Mouse (Mus musculus) B cell, adult 2 months (primary cell): ENCODE measurements around the gene Ifnar2.
A peak's percentile ranks its signal among the peaks of the same experiment; 100 is the strongest.

Experiments used
- DNase-seq, 2 experiments: peaks; one replicate each; pipeline ENCODE4 v3.0.0; 2022

Gene Ifnar2

DNA sequence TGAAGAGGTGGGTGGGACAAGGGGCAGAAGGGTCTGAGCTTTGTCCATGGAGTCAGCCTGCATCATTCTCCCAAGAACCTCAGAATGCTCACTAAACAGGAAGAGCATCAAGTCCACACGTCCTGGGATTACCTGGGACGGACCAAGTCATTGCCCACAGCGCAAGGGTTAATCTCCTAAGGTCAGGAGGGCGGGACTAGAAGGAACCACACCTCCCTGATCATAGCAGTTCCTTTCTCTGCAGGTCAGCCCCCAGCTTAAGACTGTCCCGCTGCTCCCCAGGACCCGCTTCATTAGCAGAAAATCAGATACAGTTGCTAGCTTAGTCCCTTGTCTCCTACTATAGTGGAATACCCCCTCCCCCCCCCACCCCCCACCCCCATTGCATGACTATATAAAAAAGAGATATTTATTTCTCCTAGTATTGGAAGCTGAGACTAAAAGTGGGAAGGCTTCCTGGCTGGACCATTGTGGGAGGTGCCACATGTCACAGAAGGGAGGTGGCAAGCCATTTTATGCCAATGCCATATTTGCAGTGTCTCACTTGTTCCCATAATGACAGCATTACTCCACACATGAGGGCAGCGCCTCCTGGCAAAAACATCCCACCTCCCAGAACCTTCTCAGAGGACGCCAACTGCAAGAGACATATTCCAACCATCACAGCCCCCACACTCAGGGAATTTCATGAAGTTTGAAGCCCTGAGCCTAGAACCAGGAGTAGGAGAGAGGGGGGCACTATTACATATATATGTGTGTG is 23.2 kb downstream of the Ifnar2 start:
- no peak for DNase-seq

DNA sequence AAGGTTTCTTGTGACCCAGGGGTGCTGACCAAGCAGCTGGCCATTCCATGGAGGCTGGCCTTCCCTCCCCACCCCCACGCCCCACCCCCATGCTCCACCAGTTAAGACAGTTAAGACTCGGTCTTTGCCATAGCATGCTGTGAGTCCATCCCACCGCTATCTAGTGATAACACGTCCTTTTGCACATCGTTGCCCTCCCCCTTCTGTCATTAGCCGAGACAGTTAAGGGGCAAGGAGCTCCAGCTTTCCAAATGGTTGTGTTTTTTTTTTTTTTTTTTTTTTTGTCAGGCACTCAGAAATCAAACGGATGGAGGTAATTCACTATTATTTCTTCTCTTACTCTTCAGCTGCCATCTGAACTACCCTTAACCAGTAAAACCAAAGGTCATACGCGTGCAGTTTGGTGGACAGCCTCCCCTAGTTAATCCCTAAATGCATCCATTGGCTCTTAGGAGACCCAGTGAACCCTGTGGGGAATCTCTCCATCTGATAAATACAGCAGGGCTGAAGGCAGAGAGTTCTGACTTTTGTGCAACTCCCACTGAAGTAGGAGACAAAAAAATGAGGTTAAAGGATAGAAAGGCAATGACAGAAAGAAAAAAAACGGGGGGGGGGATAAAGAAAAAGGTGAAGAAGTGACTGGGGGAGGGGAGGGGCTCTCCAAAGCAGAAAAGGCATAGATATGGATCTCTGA is 24.4 kb downstream of the Ifnar2 start:
- DNase-seq, result no peak

- peak; percentile 43 to 51 for DNase-seq
Measured at GRCm38 (mm10) chr16:91398030-91398429, 25.4 kb downstream of the Ifnar2 start.

DNA sequence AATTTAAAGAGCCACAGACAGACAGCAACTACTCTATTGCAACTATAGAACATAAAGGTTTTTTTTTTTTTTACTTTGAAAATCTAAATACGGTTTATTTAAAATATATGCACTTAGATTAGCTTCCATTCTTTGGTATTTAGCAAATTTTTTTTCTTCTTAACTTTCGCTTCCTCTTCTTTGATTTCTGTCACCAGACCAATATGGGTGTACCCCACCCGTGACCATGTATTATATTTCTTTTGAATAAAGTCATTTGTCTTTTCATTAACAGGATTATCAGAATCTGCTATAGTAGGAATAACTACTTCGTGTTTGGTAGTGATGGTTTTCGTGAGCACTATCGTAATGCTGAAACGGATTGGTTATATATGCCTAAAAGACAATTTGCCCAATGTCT is 26.4 kb downstream of the Ifnar2 start:
- DNase-seq, result peak in 1 of 2 experiments; percentile 58

- no peak for DNase-seq
Measured at GRCm38 (mm10) chr16:91401569-91402165, 29.1 kb downstream of the Ifnar2 start.

- DNase-seq, result no peak
Measured at GRCm38 (mm10) chr16:91403784-91404183, 31.2 kb downstream of the Ifnar2 start.

DNA sequence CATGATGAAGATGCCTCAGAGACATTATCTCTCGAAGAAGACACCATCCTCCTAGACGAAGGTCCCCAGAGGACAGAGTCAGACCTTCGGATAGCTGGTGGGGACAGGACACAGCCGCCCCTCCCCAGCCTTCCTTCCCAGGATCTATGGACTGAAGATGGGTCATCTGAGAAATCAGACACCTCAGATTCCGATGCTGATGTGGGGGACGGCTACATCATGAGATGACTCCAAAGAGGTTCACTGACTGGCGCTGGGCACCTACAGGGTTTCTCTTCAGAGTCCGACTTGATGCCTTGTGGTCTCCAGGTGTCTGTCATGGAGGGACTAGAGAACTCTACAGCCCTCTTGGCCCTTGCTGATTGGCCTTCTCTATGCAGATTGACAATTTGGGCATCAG is 31.6 kb downstream of the Ifnar2 start:
- no peak for DNase-seq

GRCm38 (mm10) chr16:91404828-91405577 is 32.4 kb downstream of the Ifnar2 start:
- DNase-seq, result no peak

DNA sequence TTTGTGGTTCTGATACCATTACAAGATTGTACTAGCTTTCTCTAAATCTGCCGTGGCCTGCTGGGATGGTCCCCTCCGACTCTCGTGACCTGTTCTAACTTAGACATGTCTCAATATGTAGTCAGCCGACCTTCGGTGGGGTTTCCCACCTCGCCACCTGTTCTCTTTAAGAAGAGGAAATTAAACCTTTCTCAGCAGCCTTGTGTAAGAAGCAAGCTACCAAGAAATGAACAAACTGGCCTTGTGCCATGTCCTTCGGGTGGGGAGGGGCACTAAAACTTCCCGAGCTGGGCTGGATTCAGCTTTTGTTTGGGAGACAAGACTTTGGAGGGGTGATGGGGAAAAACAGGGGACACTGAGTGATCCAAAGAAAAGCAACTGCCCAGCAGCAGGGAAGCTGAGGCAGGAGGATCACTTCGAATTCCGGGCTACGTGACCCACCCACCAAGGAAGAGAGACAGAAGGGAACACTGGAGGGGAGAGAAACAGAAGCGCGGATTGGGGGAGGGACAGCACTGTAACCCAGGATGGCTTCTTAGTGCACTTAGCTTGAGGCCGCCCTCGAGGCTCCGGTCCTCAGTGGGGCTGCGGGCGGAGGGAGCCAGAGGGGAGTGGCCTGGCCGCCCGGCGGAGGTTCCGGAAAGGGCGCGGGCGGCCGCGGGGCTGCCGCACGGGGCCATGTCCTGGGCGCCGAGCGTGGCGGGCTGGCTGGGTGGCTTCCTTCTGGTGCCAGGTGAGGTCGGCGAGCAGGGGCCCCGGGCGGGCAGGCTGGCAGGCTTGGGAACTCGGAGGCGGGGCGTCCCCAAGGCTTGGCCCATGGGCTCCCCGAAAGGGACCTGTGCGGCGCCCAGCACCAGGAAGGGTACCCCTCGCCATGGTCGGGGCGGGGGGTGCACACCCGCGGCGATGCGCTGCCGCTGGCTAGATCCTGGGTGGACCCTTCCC is 33.3 kb downstream of the Ifnar2 start, which contains the start of gene Il10rb:
TSS of gene Il10rb (plus strand) at position 525 of the 945 bp plus-strand sequence.
- peak; percentile 90 to 91 for DNase-seq

DNA sequence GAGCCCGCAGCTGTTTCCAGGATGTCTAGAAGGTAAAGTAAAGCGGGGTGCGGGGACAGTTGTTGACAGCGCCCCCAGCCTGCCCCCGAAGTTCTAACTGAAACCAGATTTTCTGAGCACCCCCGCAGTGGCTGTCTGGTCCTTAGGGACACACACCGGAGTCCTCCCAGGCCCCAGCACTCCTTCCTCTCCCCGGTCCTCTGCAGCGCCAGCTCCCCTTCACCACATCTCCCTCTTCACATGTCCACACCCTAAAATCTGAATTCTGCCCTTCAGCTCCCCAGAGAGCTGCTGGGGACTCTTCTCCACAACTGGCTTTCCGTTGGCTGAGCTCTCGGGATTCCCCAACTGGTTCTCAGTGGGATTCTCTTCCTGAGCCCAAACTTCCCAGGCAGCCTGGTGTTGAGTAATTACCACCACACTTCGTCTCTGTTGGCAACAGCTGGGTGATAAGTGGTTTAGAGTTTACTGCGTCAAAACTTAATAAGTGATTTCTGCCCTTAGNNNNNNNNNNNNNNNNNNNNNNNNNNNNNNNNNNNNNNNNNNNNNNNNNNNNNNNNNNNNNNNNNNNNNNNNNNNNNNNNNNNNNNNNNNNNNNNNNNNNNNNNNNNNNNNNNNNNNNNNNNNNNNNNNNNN is 34.1 kb downstream of the Ifnar2 start:
- DNase-seq, result peak in 1 of 2 experiments; percentile 77

- DNase-seq, result peak in 1 of 2 experiments; percentile 45
Measured at GRCm38 (mm10) chr16:91413102-91413844, 40.7 kb downstream of the Ifnar2 start.

DNA sequence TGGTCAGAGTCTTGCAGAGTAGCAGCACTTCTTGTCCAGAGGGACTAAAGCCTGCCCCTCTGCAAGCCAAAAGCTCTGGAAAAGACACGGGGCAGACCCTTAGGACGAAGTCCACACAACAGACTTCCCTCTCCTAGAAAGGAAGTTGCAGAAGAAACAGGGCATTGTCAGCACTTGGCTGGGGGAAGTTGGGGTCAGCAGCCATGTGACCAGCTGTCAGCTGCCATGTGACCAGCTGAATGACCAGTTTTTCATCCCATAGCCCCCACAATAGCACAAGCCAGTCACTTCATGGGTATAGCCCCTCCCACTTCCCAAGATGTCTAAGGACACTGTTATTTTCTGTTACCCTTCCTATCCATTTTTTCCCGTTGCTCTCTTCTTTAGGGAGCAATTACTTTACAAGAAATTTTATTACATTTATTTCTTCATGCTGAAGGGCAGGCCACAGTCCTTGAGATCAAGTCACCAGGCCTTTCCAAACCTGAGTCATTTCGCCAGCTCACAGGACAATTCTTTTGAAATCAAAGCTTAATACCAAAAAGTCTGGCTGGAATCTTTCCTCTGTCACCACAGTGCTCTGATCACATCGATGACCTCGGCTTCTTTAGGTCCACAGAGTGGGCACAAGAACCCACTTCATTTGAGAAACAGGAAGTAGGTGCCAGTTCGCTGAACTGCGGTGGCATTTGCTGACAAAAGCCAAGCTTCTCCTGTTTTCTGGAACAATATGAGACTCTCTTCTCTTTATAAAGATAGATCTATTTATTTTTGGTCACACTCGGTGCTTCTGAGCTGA is 43.0 kb downstream of the Ifnar2 start:
- peak; percentile 49 to 53 for DNase-seq

DNA sequence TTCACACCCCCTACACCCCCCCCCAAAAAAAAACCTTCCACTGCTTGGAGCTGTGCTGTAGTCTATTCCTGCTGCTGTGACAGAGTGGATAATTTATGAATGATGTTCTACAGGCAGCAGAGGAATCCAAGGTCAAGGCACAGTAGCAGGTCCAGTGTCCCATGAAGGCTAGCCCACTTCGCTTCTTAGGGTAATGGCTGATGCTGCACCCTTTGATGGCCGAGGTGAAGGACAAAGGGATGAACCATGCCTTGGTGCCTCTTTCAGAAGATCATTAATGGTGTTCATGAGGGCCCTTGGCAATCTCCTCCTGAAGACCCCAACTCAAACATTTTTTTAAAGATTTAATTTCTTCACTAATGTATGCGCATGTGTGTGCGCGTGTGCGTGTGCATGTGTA is 43.8 kb downstream of the Ifnar2 start:
- no peak for DNase-seq

GRCm38 (mm10) chr16:91416938-91417337 is 44.4 kb downstream of the Ifnar2 start:
- DNase-seq, result peak; percentile 65 to 73

DNA sequence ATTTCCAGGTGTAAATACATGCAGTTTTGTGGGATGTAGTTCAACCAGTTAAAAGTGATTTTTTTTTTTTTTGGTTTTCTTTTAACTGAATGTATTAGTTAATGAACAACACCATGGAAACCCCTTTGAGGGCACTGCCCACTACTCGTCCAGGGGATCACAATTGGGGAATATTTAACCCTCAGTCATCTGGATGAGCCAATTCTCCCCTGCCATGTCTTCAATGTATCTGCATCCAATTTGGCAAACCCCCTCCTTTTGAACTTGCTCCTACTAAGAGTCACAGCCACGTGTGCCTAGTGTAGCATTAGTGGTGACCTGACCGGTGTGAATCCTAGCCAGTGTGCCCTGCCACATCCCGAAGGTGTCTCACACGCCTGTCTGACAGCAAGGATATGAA is 45.9 kb downstream of the Ifnar2 start:
- DNase-seq, result no peak

GRCm38 (mm10) chr16:91425816-91426215 is 53.2 kb downstream of the Ifnar2 start:
- DNase-seq, result no peak

DNA sequence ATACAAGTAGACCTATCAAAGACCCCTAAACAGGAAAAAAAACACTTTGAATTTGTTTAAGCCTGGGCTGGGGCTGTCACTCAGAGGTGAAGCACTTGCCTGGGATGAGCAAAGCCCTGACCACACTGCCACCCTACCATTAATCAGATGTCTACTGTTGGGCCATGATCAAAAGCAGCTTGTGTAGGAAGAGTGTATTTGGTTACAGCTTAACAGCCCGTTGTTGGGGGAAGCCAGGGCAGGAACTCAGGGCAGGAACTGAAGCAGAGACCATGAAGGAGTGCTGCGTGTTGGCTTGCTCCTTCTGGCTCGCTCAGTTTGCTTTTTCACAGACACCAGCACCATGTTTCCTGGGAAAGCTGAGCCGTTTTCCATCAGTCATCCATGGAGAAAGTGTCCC is 54.0 kb downstream of the Ifnar2 start:
- DNase-seq, result no peak

- DNase-seq, result no peak
Measured at GRCm38 (mm10) chr16:91427461-91427860, 54.9 kb downstream of the Ifnar2 start.

DNA sequence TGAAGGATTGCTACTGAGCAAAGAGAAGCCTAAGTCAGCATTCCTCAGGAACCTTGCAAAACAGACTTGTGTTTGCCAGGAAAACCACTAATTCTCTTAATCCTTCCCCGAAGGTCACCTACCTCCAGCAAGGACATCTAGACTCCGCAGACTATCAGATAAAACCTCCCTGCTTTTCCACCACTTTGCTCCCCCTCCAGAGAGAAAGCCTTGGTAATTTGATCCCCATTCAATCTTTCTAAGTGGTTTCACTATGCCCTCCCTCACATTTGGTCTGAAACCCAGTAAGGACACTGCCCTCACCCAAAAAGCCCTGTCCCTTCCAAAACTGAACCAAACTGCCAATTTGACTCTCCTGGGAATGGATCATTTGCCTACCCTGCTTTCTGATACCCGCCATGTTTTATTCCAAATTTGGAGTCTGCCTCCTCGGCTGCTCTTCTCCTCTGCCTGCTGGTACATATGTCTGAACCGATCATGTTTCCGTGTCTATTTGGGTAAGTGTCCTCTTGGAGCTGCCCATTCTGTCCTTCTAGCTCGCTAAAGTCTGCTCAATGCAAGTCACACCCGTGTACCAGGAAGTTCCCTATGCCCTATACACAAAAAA is 55.8 kb downstream of the Ifnar2 start:
- DNase-seq, result no peak
